Mouse (Mus musculus) cerebral cortex, adult 2 months (tissue): ENCODE measurements around the gene Rnf217.

Source experiments
- WGBS: fragments of 180-500 bp; shearing (Covaris S2); methylation state at CpG from one replicate; pipeline ENCODE4 v1.1.7; 2018; 5-methylcytosine and 5-hydroxymethylcytosine counted together

Gene Rnf217

DNA sequence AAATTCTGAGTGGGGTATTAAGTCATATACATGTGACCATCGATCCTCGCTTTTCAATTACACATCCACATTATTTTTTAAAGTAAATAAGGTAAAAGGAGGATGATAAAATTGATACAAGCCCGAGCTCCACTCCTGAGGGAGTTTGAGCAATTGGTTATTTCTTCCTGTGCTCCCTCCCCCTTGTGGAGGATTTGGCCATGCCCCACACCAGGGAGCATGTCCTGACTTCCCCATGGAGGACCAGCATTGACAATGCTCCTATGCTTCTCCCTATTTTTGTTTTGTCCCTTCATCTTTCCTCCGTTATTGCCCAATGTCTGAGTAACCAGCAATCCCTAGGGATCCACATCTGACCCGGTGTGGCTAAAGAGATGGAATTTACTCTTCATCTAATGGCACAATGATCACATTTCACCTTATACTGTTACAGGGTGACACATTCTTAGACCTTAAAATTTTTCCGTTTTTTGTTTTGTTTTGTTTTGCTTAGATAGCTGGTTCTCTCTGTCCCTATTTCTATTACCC is 53.5 kb downstream of the Rnf217 start:
- 89% methylated on average over 6 of the region's 6 CpGs for WGBS

DNA sequence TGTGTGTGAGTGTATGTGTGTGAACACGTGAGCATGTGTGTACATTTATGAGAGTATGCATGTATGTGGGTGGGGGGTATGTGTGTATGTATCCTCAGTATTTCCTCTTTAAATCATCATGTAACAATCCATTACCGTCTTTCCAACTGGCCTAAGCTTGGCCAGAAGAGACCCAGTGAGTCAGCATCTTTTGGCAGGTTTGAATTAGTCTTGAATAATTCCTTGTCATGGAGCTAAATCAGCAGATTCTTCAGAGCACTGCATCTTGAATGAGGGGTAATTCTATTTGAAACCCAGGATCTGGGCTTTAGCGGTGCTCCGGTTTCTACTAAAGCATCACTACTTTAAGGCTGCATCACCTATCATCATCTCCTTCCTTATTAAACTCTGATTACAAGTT is 55.7 kb downstream of the Rnf217 start:
- 63% methylated on average over 4 of the region's 4 CpGs for WGBS

DNA sequence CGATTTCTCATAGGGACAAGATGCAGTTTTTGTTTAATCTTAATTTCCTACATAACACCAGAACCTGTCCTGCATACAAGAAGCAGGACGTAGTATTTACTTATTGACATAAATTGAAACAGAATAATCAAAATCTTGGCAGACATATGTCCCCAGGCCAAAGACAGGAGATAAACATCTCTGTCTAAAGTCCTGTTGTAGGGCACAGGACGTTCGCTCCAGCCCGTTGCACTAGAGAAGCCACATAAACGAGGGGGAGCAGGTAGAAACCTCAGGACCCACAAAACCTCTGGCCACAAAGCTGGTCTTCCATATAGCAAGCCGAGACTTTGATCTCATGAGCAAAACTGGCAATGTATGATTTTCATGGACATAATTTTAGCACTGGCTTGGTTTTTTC is 57.1 kb downstream of the Rnf217 start:
- WGBS, result 71% methylated on average over 7 of the region's 7 CpGs

- WGBS, result 26% methylated on average over 1 of the region's 1 CpGs
Measured at GRCm38 (mm10) chr10:31551362-31551761, 57.6 kb downstream of the Rnf217 start.

GRCm38 (mm10) chr10:31547156-31547555 is 61.8 kb downstream of the Rnf217 start:
- WGBS, result 76% methylated on average over 2 of the region's 2 CpGs

GRCm38 (mm10) chr10:31544149-31544942 is 64.6 kb downstream of the Rnf217 start:
- WGBS, result 86% methylated on average over 6 of the region's 6 CpGs

- WGBS, result 85% methylated on average over 4 of the region's 4 CpGs
Measured at GRCm38 (mm10) chr10:31540518-31540917, 68.5 kb downstream of the Rnf217 start.

GRCm38 (mm10) chr10:31539351-31539750 is 69.6 kb downstream of the Rnf217 start:
- WGBS, result 88% methylated on average over 2 of the region's 2 CpGs

DNA sequence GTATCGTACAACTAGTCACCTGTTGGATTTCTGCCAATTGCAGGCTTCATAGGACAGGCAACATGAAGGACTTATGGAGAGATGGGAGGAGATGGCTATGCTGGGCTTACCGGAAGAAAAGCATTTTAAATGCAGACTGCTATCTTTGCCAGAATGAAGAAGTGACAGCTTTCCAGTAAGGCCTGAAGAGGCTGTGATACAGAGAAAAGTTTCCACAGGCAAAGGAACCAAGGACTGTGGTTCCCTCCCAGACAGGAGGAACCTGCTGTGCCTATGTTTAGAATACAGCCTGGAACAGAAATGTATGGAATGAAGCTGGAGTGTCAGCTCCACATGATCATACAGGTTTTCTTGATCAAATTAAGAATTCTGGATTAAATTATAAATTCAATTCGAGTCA is 70.3 kb downstream of the Rnf217 start:
- WGBS, result 70% methylated on average over 3 of the region's 3 CpGs

GRCm38 (mm10) chr10:31538243-31538642 is 70.7 kb downstream of the Rnf217 start:
- WGBS, result 84% methylated on average over 2 of the region's 2 CpGs

GRCm38 (mm10) chr10:31537213-31537612 is 71.8 kb downstream of the Rnf217 start:
- WGBS, result 48% methylated on average over 3 of the region's 3 CpGs

DNA sequence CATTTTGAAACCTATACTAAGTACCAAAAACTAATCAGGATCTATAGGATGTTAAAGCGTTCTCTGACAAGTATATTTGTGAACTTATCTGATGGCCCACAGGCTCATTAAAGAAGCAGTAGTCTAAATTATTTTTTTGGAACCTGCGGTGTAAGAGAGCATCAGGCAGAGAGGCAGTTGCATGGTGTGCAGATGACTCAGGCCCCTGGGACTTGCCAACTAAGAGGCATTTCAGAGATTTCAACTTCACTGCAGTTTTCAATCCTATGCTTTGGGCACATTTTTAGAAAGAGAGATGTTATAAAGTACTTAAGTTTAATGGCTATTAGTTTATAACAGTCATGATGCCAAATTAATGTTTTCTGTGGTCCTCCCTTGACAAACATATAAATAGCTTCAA is 73.9 kb downstream of the Rnf217 start:
- WGBS, result 66% methylated on average over 2 of the region's 2 CpGs

- 87% methylated on average over 6 of the region's 6 CpGs for WGBS
Measured at GRCm38 (mm10) chr10:31533270-31533826, 75.6 kb downstream of the Rnf217 start.

DNA sequence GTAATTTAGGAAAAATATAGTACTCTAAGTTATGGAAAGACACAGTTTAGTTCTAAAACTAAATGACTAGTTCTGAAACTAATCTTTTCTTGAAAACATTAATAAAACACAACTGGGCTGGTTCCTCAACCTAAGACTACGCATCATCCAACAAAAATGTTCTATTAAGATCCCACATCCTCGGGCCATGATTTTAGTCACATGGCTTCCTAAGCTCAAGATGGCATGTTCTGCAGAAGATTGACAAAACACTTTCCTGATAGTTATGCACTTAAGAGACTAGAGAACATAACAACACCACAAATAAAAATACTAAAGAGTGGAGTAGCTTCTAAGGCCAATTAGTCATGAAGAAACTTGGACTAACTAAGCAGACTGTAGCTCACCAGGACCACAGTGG is 76.2 kb downstream of the Rnf217 start:
- 96% methylated on average over 2 of the region's 2 CpGs for WGBS

- WGBS, result 76% methylated on average over 6 of the region's 6 CpGs
Measured at GRCm38 (mm10) chr10:31528297-31528984, 80.5 kb downstream of the Rnf217 start.

DNA sequence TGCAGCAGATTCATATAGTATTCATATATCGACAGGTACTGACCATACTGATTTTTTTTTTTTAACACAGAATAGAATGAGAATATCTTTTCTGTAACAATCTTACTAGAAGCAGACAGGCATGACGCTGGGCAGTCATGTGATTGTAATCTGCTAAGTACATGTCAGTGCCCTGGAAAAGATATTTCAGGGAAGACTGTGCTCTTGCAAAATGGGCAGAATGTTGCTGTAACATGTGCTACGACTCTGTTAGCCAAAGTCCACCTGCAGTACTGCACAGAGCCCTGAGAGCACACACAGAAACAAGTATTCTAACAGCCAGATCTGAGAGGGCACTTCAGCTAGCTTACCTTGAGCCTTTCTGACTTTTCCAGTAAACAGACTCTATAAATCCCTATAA is 83.3 kb downstream of the Rnf217 start:
- 80% methylated on average over 3 of the region's 3 CpGs for WGBS

GRCm38 (mm10) chr10:31519420-31519819 is 89.6 kb downstream of the Rnf217 start:
- WGBS, result 78% methylated on average over 1 of the region's 1 CpGs

GRCm38 (mm10) chr10:31518210-31518609 is 90.8 kb downstream of the Rnf217 start:
- 92% methylated on average over 4 of the region's 4 CpGs for WGBS

DNA sequence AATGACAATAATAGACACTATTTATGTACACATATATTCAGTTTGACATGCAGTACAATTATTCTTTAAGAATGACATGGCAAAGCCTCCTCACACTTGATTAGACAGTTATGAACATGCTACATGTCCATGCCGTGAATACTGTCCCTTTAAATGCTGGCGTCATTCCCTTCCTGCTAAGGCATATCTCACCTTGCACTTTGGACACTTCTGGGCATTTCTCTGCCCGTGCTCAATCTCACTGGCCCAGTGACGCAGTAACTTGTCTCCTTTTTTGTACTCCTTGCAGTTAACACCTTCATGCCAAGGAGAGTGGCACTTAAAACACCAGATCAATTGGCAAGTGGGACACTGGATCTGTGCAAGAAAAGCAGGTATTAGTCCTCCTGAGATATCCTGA is 91.8 kb downstream of the Rnf217 start:
- WGBS, result 90% methylated on average over 4 of the region's 4 CpGs

- WGBS, result 65% methylated on average over 1 of the region's 1 CpGs
Measured at GRCm38 (mm10) chr10:31515897-31516296, 93.1 kb downstream of the Rnf217 start.

GRCm38 (mm10) chr10:31504134-31504551 is 104.8 kb downstream of the Rnf217 start:
- 27% methylated on average over 3 of the region's 3 CpGs for WGBS

GRCm38 (mm10) chr10:31503542-31504133 is 105.3 kb downstream of the Rnf217 start:
- WGBS, result 58% methylated on average over 8 of the region's 8 CpGs
